Mouse (Mus musculus): ENCODE results near the gene Mettl26.

The Mettl26 gene

GRCm38 (mm10) chr17:25919144-25919785 is 44.4 kb downstream of the Mettl26 start, which contains the start of gene Rab40c:
TSS of gene Rab40c (minus strand) at chr17:25919727.
- intact Hi-C loops (cut with DNase I) = no loop called here

GRCm38 (mm10) chr17:25919786-25920642 is 45.1 kb downstream of the Mettl26 start:
- intact Hi-C loops (cut with DNase I) = no loop called here

- intact Hi-C loops (cut with DNase I) = no loop called here
Measured at GRCm38 (mm10) chr17:25922120-25922519, 47.2 kb downstream of the Mettl26 start.

- intact Hi-C loops (cut with DNase I) = loop anchor here (5.0 kb wide), 1 partner anchor 33 kb away; no protein-coding TSS in a partner anchor
Measured at GRCm38 (mm10) chr17:25925348-25925747, 50.5 kb downstream of the Mettl26 start.

Small RNA genes within 50 kb of the gene (microRNA-seq; reads per million reads assigned to microRNA genes)
- 1.6 to 2.3 reads per million in 2 experiments for gene Mir3082
